Mouse (Mus musculus) right cerebral cortex, postnatal 25 days (tissue): ENCODE measurements at regions not wholly inside any gene's neighbourhood (a gene's known extent, or its start where the extent isn't known, plus 50 kb on each side); places are given as distances from the start of the nearest gene placed in this dataset.

Source experiments
- DNase-seq: peaks from one replicate; pipeline ENCODE4 v3.0.0; 2022

DNA sequence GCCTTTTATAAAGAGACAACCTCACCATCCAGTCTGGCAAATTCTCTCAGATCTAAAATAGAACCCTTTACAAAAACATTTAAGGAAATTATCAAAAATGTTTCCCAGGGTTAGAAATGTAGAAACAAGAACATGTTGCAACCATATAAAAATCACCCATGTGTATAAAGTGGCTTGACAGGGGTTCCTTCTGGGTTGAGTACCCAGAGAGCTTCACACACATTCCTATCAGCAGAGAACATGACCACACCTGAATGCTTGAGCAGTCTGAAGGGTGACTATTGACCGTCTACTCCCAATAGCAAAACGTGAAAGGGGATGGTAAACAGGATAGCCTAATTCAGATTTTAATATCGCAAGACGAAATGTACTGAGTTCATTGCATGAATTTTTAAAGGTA is 57.8 kb upstream of the Zfand5 start:
- no peak for DNase-seq

- no peak for DNase-seq
Measured at GRCm38 (mm10) chr19:21193461-21193860, 78.6 kb upstream of the Zfand5 start.

DNA sequence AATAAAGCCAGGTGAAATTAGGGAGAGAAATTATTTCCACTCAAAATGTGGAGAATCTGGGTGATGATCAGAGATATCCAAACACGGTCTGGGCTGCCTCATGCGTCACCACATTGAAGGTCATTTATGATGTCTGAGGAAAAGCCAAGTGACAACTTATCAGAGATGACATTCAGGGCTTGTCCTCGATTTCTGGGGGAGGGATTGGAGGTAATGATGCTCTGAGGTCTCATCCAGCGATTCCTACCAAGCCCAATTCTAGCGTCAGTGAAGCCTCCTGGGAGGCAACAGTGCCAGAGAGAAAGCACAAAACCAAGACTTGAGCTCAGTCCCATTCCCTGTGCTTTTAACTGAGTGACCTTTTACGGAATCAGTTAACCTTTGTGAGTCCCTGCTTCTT is 79.5 kb upstream of the Zfand5 start:
- no peak for DNase-seq

- no peak for DNase-seq
Measured at GRCm38 (mm10) chr19:21189216-21189615, 82.9 kb upstream of the Zfand5 start.

GRCm38 (mm10) chr19:21186656-21187055 is 85.4 kb upstream of the Zfand5 start:
- no peak for DNase-seq

GRCm38 (mm10) chr19:21186016-21186415 is 86.1 kb upstream of the Zfand5 start:
- no peak for DNase-seq

- no peak for DNase-seq
Measured at GRCm38 (mm10) chr19:21183028-21183427, 89.0 kb upstream of the Zfand5 start.

- no peak for DNase-seq
Measured at GRCm38 (mm10) chr19:21179886-21180285, 92.2 kb upstream of the Zfand5 start.

DNA sequence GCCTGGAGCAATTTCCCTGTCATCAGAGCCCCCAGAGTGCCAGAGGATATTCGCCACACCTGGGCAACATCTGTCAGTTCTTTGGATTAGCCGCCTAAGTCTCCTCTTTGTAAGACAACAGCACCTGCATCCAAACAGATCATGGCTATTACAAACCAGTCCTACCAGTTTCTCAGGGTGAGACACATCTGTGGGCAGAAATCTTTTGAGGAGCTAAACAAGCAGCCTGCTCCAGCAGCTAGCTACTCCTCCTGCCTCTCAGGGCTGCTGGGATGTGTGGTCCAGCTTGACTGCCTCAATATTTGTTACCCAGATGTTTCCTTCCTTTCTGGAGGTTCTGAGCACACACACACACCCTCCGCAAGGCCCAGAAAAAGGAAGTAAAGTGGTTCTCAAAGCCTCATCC is 96.6 kb upstream of the Zfand5 start:
- DNase-seq: no peak

GRCm38 (mm10) chr19:21174636-21175035 is 97.4 kb upstream of the Zfand5 start:
- no peak for DNase-seq

- no peak for DNase-seq
Measured at GRCm38 (mm10) chr19:21173896-21174483, 98.1 kb upstream of the Zfand5 start.

DNA sequence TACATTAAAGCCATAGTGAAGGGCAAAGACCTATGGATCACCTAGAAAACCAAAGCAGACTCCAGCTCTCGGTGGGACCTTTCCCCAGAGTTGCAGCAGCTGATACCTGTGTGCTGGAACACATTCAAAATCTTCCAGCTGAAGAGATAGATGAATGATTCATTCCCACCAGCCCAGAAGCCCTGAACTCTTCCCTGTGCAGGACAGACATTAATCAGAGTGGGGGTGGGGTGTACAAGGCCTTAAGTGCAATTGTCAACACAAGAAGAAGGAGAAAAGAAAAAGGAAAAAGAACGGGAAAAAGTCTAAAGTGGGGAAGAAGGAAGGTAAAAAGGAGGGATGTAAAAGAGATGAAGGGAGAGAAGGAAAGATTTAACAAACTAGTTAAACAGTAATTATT is 100.9 kb upstream of the Zfand5 start:
- DNase-seq: no peak

GRCm38 (mm10) chr19:21170785-21171184 is 101.3 kb upstream of the Zfand5 start:
- DNase-seq: no peak

DNA sequence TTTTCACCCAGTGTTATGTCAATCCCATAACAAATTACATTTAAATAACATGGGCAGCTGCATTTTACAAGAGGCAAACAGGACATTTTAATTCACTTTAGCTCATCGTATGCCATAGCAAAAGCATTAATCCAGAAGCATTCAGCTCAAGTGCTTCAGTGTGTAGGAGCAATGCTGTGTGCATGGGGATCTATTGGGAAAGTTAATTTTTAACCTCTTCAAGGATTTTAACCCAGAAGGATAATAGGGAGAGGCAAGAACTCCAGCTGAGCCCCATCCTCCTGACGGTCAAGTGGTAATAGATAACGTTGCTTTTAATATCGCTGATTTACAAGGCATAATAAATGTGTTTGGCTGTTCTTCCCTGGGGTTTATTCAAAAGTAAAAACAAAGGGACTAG is 105.1 kb upstream of the Zfand5 start:
- no peak for DNase-seq

DNA sequence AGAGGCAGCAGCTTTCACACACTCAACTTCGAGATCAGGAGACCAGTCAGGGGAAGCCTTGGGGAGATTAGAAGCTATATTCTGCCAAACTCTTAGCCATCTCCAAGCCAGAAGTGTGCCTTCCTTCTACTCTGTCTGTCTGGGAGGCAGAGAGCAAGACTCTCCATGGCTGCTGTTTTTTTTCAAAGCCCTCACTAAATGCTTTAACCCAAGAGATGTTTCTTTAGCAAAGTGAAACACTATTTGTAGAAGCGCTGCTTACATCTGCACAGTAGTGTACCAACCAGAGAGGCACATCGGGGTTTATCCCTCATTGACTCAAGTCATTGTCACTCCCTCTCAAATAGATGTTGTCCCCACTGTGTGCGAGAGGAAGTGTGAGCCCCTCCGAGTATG is 105.6 kb upstream of the Zfand5 start:
- DNase-seq: no peak

GRCm38 (mm10) chr19:21165763-21166464 is 106.2 kb upstream of the Zfand5 start:
- no peak for DNase-seq

DNA sequence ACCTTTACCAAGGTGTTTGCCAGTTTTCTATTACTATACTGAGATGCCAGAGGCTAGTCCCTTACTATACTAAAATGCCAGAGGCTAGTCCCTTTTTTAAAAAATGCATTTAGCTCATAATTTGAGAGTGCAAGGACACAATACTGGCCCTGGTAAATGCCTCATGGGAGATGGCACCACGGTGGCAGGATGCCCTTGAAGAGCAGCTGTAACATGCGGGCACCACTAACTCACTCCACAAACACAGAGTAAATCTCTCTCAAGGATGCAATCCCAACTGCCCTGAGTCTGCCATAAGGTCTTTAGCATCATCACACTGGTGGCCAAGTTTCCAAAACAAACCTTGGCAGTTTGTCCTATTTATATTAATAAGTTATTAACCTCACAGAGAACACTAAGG is 108.1 kb upstream of the Zfand5 start:
- DNase-seq: no peak

DNA sequence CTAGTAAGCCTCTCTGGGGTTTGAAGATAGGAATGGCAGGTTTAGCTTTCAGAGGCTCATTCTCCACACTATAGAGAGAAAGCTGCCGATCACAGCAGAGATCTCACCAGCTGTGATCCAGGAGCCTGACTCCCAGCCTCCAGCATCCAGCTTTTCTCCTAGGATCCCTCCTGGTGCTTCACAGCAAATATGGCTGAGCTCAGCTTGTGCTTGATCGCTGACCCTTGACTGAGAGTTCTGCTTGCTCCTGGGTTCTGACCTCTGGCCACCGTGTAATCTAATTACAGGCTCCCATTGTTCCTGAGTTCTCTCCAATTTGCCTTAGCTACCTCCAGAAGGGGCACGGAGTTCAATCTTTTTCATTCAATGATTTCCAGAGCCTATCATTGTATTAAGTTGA is 111.1 kb upstream of the Zfand5 start:
- no peak for DNase-seq

DNA sequence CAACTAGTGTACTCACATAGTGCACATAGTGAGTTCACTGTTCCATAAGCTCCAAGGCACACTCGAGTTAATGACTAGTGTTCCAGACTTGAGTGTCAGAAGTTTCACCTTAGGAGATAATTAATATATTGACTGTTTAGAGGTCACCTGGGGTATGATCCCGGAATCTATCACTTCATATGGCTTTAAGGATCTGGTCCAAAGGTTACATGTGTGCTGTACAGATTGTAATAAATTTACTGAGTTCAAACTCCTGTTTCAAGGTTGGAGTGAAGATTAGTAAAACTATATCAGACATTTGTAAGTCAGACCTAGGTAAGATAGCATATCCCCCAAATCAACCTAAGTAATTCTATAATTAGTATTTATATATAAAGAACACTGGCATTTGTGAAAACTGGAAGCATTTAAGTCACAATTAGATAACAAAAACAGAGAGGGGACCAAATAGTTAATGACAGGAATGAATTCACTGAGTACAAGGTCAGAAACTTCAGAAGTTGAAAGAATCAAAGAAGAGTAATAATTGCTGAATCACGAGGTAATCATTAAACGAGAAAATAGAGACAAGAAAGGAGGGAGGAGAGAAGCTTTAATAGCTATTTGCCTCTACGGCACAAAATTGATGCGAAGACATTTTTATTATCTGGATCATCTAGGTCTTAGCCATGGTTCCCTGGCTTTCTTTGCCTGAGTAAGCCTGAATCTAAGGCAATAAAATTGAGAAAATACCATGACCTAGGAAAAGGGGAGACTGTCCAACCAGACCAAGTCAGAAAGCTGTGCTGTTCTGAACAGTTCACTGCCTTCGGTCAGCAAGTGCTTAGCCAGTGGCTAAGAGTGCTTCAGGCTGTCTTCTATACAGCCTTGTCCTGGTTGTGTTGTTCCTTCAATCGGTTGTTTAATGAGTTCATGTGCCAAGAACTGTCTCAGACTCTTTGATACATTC is 112.6 kb upstream of the Zfand5 start:
- DNase-seq: no peak

GRCm38 (mm10) chr19:21154162-21154561 is 117.9 kb upstream of the Zfand5 start:
- DNase-seq: no peak

- DNase-seq: peak; percentile 4
Measured at GRCm38 (mm10) chr19:21152027-21152426, 120.1 kb upstream of the Zfand5 start.

DNA sequence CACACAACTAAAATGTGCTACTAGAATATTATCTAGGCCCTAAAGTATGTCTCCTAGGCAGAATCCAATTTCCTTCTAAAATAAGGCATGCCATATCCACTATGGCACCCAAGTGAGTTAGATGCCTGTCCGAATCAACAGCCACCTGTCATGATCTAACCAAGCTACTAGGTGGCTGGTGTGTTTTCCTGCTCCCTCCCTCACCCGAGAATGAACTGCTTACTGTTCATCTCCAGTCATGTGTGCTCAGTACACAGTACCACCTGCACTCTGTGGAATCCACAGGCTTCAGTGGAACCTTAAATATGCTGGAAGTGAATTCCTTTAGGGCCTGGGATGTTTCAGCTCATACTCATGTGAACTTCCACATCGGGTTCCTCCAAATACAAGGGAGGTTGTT is 121.2 kb upstream of the Zfand5 start:
- DNase-seq: no peak

DNA sequence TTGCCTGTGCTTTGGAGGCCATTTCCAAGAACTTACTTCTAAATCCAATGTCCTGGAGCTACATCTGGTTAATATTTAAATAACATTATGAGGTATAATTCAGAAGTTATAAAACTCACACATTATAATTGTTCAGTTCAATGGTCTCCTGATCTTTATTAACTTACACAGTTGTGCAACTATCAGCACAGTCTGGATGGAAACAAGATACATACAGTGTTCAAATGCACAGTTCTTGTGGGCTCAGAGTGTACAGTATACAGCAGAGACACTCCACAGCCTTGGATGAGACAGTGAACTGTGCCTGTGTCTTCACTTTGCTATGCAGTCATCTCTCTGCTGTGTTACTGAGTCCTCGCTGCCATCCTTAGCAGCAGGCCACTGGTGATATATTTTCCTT is 121.8 kb upstream of the Zfand5 start:
- DNase-seq: no peak

GRCm38 (mm10) chr19:21146860-21147390 is 125.2 kb upstream of the Zfand5 start:
- no peak for DNase-seq
